Mouse (Mus musculus): ENCODE data around the gene Atf3. TPM values are rescaled to one million over a fixed set of nuclear protein-coding genes. Genes with fewer than 3 reads are reported as not detected.

Atf3 gene
- polyA plus RNA-seq, 1 experiment from 2014 or later: 14.0 TPM

- H3K9me3 ChIP-seq: 0 out of 2 replicates have a peak, but pooled peaks cover 4% of the 10 kb centered on the region
- peaks cover 9% of the 10 kb centered on the region; the same call in 1 of the 2 replicates for H3K4me1 ChIP-seq
- ATAC-seq (ENCODE audit: extremely low read depth, insufficient number of reproducible peaks, low FRiP score, low TSS enrichment): no peak; the same call in 1 of the 2 replicates
- H3K27me3 ChIP-seq (replicated peaks): no peaks in the 10 kb centered on the region
- 0 out of 2 replicates have a peak overlapping the region, but pooled peaks have one; percentile 32 for H3K27ac ChIP-seq (replicated peaks)
- H3K9ac ChIP-seq: no peak overlapping the region
- H3K4me3 ChIP-seq: no peak overlapping the region
- H3K4me2 ChIP-seq: no peak overlapping the region
- 21% methylated on average over 7 of the region's 7 CpGs for WGBS
- no peaks in the 10 kb centered on the region for H3K36me3 ChIP-seq
These were observed 78.9 kb downstream of the Atf3 start for GRCm38 (mm10) chr1:191138874-191139495.

DNA sequence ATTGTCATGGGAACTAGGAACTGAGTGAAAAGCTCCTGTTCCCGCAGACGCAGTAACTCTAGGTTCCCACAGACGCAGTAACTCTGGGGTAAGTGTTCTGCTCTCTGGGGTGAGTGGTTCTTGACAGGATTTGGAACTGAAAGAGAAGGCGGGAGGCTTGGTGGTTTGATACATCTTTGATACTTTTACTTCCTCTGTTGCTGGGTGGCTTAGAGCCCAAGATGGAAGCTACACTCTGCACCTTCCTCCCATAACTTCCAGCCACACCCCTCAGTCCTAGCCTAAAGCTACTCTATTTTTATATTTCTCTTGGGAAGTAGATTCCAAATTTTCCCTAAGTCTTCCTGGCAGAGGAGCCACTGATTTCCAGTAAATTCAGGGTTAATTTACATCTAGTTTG lies 79.4 kb downstream of the Atf3 start:
- Histone ChIP-seq H3K9ac (no peak overlapping the region), H3K9me3 (0 out of 2 replicates have a peak, but pooled peaks cover 4% of the 10 kb centered on the region), H3K27me3 (replicated peaks) (no peaks in the 10 kb centered on the region), H3K4me2 (no peak overlapping the region), H3K36me3 (no peaks in the 10 kb centered on the region), H3K4me1 (peaks cover 9% of the 10 kb centered on the region; the same call in 1 of the 2 replicates), H3K4me3 (no peak overlapping the region), H3K27ac (replicated peaks) (0 out of 2 replicates have a peak overlapping the region, but pooled peaks have one; percentile 21)
- WGBS: 90% methylated on average over 4 of the region's 4 CpGs
- ATAC-seq (ENCODE audit: extremely low read depth, insufficient number of reproducible peaks, low FRiP score, low TSS enrichment): no peak

DNA sequence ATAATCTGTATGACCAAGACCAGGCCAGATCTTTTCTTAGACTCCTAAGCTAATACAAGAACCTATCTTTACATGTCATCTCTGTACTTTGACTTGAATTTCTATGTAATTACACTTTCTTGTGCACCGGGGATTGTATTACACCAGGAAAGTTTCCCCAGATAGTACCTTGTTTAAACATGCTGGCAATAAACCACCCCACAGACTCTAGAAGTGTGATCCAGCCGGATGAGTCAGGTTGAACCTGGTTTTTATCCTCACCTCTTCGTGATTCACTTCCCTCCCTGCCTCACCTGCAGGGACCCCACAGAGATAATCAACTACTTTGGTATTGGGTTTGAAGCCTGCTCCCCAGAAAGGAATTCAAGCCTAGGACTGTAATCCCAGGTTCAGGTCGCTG lies 82.4 kb downstream of the Atf3 start:
- no peak overlapping the region for H3K4me2 ChIP-seq
- H3K27me3 ChIP-seq (replicated peaks): no peaks in the 10 kb centered on the region
- H3K4me3 ChIP-seq: no peak overlapping the region
- H3K36me3 ChIP-seq: no peaks in the 10 kb centered on the region
- no peak for ATAC-seq (ENCODE audit: extremely low read depth, insufficient number of reproducible peaks, low FRiP score, low TSS enrichment)
- H3K27ac ChIP-seq (replicated peaks): no peak overlapping the region
- no peaks in the 10 kb centered on the region for H3K9me3 ChIP-seq
- no peak overlapping the region for H3K9ac ChIP-seq
- 59% methylated on average over 4 of the region's 4 CpGs for WGBS
- peaks cover 19% of the 10 kb centered on the region for H3K4me1 ChIP-seq

DNA sequence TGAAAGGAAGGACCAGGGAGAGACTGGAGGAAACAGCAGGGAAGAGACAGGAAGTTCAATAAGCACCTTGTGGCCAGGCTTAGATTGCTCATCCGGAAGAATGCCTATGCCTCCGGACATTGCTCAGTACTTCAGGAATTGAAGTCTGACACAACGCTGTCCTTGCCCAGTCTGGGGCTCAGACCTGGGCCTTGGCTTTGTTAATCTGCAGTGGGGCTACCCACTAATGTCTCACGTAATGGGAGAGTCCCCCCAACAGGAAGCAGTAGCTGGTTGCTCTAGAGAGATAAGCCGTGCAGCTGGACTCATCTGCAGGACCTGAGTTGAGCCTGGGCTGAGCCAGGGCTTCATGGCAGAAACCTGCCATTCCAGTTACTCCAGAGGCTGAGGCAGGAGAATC lies 84.9 kb downstream of the Atf3 start:
- Histone ChIP-seq H3K27ac (replicated peaks) (0 out of 2 replicates have a peak overlapping the region, but pooled peaks have one; percentile 32), H3K36me3 (no peaks in the 10 kb centered on the region), H3K9me3 (0 out of 2 replicates have a peak, but pooled peaks cover 11% of the 10 kb centered on the region), H3K4me3 (no peak overlapping the region), H3K4me1 (peaks cover 9% of the 10 kb centered on the region; the same call in 1 of the 2 replicates), H3K4me2 (no peak overlapping the region), H3K9ac (no peak overlapping the region), H3K27me3 (replicated peaks) (no peaks in the 10 kb centered on the region)
- no peak for ATAC-seq (ENCODE audit: extremely low read depth, insufficient number of reproducible peaks, low FRiP score, low TSS enrichment)
- WGBS: 34% methylated on average over 5 of the region's 5 CpGs

DNA sequence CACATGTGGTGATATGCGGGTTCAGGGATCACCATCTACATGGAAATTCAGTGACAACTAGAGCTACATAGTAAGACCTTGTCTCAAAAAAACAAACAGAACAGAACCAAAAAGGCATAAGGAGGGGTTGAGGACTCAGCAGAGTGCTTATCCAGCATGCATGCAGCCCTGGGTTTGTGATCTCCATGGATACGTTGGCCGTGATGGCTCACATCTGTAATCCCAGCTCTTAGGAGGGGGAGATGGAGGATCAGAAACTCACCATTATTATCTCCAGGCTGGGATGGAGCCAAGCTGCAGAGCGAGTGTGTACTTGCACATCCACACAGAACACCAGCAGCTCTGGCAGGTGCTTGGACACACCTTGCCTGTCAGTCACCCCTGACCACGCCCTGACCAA lies 85.6 kb downstream of the Atf3 start:
- WGBS: 71% methylated on average over 5 of the region's 5 CpGs
- H3K4me1 ChIP-seq: peaks cover 9% of the 10 kb centered on the region; the same call in 1 of the 2 replicates
- H3K4me2 ChIP-seq: no peak overlapping the region
- no peak for ATAC-seq (ENCODE audit: extremely low read depth, insufficient number of reproducible peaks, low FRiP score, low TSS enrichment)
- no peak overlapping the region for H3K9ac ChIP-seq
- no peaks in the 10 kb centered on the region for H3K36me3 ChIP-seq
- no peak overlapping the region for H3K4me3 ChIP-seq
- no peak overlapping the region for H3K27ac ChIP-seq (replicated peaks)
- H3K9me3 ChIP-seq: 0 out of 2 replicates have a peak, but pooled peaks cover 11% of the 10 kb centered on the region
- H3K27me3 ChIP-seq (replicated peaks): no peaks in the 10 kb centered on the region

DNA sequence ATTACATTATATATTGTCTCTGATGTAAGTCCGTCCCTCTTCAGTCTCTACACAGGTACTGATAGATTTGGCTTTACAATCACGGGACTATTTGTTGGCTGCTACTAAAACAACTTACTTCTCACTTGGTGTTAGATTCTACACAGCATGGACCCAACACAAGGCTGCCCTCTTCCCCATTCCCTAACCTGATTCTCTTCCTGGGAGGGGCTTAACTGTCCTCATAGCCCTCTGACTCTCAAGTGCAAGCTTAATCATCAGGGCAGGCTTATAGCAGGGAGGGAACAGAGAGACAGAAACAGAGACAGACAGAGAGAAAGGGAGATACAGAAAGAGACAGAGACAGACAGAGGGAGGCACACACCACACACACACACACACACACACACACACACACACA lies 86.1 kb downstream of the Atf3 start:
- Histone ChIP-seq H3K36me3 (no peaks in the 10 kb centered on the region), H3K9ac (no peak overlapping the region), H3K4me1 (peaks cover 9% of the 10 kb centered on the region; the same call in 1 of the 2 replicates), H3K27ac (replicated peaks) (no peak overlapping the region), H3K4me3 (no peak overlapping the region), H3K27me3 (replicated peaks) (no peaks in the 10 kb centered on the region), H3K9me3 (0 out of 2 replicates have a peak, but pooled peaks cover 11% of the 10 kb centered on the region), H3K4me2 (no peak overlapping the region)
- ATAC-seq (ENCODE audit: extremely low read depth, insufficient number of reproducible peaks, low FRiP score, low TSS enrichment): no peak
- 78% methylated on average over 2 of the region's 2 CpGs for WGBS

GRCm38 (mm10) chr1:191125811-191126638 lies 91.8 kb downstream of the Atf3 start:
- Histone ChIP-seq H3K4me1 (peaks cover 6% of the 10 kb centered on the region; the same call in 1 of the 2 replicates), H3K9me3 (0 out of 2 replicates have a peak, but pooled peaks cover 11% of the 10 kb centered on the region), H3K4me2 (peak overlapping the region; percentile 72), H3K27me3 (replicated peaks) (peaks cover 11% of the 10 kb centered on the region; the same call in 1 of the 2 replicates), H3K36me3 (no peaks in the 10 kb centered on the region), H3K27ac (replicated peaks) (no peak overlapping the region), H3K9ac (peak overlapping the region; percentile 72), H3K4me3 (peak overlapping the region; percentile 49)
- 12% methylated on average over 38 of the region's 38 CpGs for WGBS
- ATAC-seq (ENCODE audit: extremely low read depth, insufficient number of reproducible peaks, low FRiP score, low TSS enrichment): peak; percentile 46; the same call in 1 of the 2 replicates

GRCm38 (mm10) chr1:191124288-191124687 lies 93.6 kb downstream of the Atf3 start:
- Histone ChIP-seq H3K27ac (replicated peaks) (no peak overlapping the region), H3K9ac (no peak overlapping the region), H3K36me3 (no peaks in the 10 kb centered on the region), H3K4me1 (peaks cover 6% of the 10 kb centered on the region; the same call in 1 of the 2 replicates), H3K4me2 (no peak overlapping the region), H3K9me3 (0 out of 2 replicates have a peak, but pooled peaks cover 2% of the 10 kb centered on the region), H3K27me3 (replicated peaks) (peaks cover 11% of the 10 kb centered on the region; the same call in 1 of the 2 replicates), H3K4me3 (no peak overlapping the region)
- no peak for ATAC-seq (ENCODE audit: extremely low read depth, insufficient number of reproducible peaks, low FRiP score, low TSS enrichment)
- 53% methylated on average over 4 of the region's 4 CpGs for WGBS

DNA sequence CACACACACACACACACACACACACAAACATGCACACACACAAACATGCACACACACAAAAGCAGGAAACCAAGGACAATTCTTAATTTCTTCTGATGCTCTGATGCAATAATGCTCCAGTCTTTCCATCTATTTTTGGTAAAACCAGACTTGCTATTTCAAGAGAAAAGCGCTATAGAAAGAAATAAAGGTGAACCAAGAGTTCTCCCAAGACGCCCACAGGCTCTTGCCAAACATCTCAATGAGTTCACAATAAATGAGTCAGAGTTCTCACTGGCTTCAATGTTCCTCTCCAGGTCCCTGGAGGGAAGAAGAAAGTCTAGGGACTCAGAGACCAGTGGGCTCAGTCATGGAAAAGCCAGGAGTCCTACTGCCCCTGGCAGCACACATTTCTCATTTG lies 94.1 kb downstream of the Atf3 start:
- no peak for ATAC-seq (ENCODE audit: extremely low read depth, insufficient number of reproducible peaks, low FRiP score, low TSS enrichment)
- H3K4me1 ChIP-seq: peaks cover 11% of the 10 kb centered on the region; the same call in 1 of the 2 replicates
- H3K36me3 ChIP-seq: no peaks in the 10 kb centered on the region
- H3K9ac ChIP-seq: no peak overlapping the region
- 81% methylated on average over 2 of the region's 2 CpGs for WGBS
- no peak overlapping the region for H3K4me3 ChIP-seq
- no peak overlapping the region for H3K27ac ChIP-seq (replicated peaks)
- no peak overlapping the region for H3K4me2 ChIP-seq
- H3K9me3 ChIP-seq: no peaks in the 10 kb centered on the region
- peaks cover 11% of the 10 kb centered on the region; the same call in 1 of the 2 replicates for H3K27me3 ChIP-seq (replicated peaks)

DNA sequence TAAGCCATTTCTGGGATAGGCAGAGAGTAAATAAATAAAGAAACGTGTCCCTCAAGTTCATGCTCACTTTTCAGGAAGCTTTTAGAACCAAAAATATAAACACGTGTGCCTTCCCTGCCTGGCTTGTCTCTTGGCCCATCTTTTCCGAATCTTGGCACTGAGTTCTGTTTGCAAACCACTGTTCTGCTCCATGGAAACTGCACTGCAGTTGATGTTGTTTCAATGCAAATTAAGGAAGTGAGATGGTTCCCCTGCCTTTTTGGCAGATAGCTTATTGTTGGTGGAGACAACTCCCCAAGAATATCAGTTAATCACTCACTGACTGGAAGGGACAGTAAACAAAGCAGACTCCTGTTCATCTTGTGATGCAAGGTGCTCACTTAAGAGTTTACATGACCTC lies 95.1 kb downstream of the Atf3 start:
- WGBS: 58% methylated on average over 3 of the region's 3 CpGs
- Histone ChIP-seq H3K9ac (no peak overlapping the region), H3K36me3 (no peaks in the 10 kb centered on the region), H3K4me1 (peaks cover 11% of the 10 kb centered on the region; the same call in 1 of the 2 replicates), H3K9me3 (no peaks in the 10 kb centered on the region), H3K27ac (replicated peaks) (no peak overlapping the region), H3K4me2 (no peak overlapping the region), H3K27me3 (replicated peaks) (peaks cover 11% of the 10 kb centered on the region; the same call in 1 of the 2 replicates), H3K4me3 (no peak overlapping the region)
- ATAC-seq (ENCODE audit: extremely low read depth, insufficient number of reproducible peaks, low FRiP score, low TSS enrichment): no peak

Data from heart, embryonic 13.5 days (tissue).